Mouse (Mus musculus) C2C12 (cell line): ENCODE data around the gene Lyg1. TPM values are rescaled to one million over a fixed set of nuclear protein-coding genes. Genes with fewer than 3 reads are reported as not detected.

Experiments used
- H3K27me3 ChIP-seq: one replicate; pipeline ENCODE4 v1.6.1; 2011; ENCODE audit not compliant: control insufficient read depth, insufficient read depth, insufficient read length
- H3K36me3 ChIP-seq: one replicate; pipeline ENCODE4 v1.6.1; 2011; ENCODE audit not compliant: control insufficient read depth, insufficient read depth
- H3K4me3 ChIP-seq: one replicate; pipeline ENCODE4 v1.5.1; 2011; ENCODE audit warnings: mild to moderate bottlenecking, control low read depth; ENCODE audit not compliant: poor library complexity, insufficient read depth, severe bottlenecking
- H3K79me2 ChIP-seq: one replicate; pipeline ENCODE4 v1.6.1; 2011; ENCODE audit not compliant: control insufficient read depth, insufficient read depth
- H3K79me3 ChIP-seq: one replicate; pipeline ENCODE4 v1.6.1; 2011; ENCODE audit warnings: low read depth, control low read depth
- H3ac ChIP-seq: one replicate; pipeline ENCODE3; 2011; ENCODE audit warnings: low read depth; ENCODE audit not compliant: control insufficient read depth, insufficient read length
- CEBPB ChIP-seq: IDR thresholded peaks from one replicate; pipeline ENCODE4 v1.6.1; 2011; ENCODE audit warnings: low read depth, mild to moderate bottlenecking, control low read depth, moderate library complexity
- CTCF ChIP-seq: IDR thresholded peaks from one replicate; pipeline ENCODE4 v1.5.1; 2011; ENCODE audit not compliant: control insufficient read depth, insufficient read depth, insufficient read length
- FOSL1 ChIP-seq: IDR thresholded peaks from one replicate; pipeline ENCODE4 v1.8.0; 2011; ENCODE audit warnings: mild to moderate bottlenecking, low read length; ENCODE audit not compliant: poor library complexity, insufficient read depth, severe bottlenecking
- MAX ChIP-seq: IDR thresholded peaks from one replicate; pipeline ENCODE4 v1.6.1; 2011; ENCODE audit warnings: mild to moderate bottlenecking, control low read depth
- MYOD1 ChIP-seq: IDR thresholded peaks from one replicate; pipeline ENCODE4 v1.6.1; 2011; ENCODE audit warnings: low read depth; ENCODE audit not compliant: control insufficient read depth, insufficient read length
- MYOG ChIP-seq: IDR thresholded peaks from one replicate; pipeline ENCODE4 v1.6.1; 2011; ENCODE audit not compliant: control insufficient read depth, insufficient read length; ENCODE audit errors: extremely low read depth
- USF1 ChIP-seq: IDR thresholded peaks from one replicate; pipeline ENCODE4 v1.6.1; 2011; ENCODE audit warnings: low read depth, mild to moderate bottlenecking, control low read depth, moderate library complexity
- polyA plus RNA-seq: library from polyadenylated mRNA; unstranded; fragments of >200 nt; fragmentation: generic; extraction: Trizol; gene quantifications from one replicate; pipeline ENCODE4 v1.2.1, GENCODE M21; 2012; ENCODE audit warnings: missing spikeins

The Lyg1 gene
- polyA plus RNA-seq, 1 experiment: not detected

DNA sequence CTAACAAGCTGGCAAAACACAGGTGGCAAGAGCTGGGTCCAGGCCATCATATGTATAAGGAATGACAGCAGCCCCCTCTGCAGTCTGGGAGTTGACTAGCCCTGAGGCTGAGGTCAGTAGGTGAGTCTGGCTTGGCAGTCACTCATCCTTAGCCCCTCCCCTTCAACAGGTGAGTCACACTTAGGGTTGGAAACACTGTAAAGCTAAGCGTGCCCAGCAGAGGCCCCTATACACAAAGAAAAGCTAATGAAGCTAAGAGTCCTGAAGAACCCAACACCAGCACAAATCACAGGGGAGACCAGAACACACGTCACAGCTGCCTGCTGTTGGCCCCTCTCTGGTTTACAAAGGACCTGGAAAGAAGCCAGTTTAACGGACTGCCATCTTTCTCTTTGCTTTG lies 25.8 kb downstream of the Lyg1 start:
- H3K36me3 ChIP-seq: no peaks in the 10 kb centered on the region
- TF ChIP-seq FOSL1 (no peak), MYOD1 (no peak), USF1 (no peak), MAX (no peak), MYOG (no peak), CEBPB (no peak), CTCF (no peak)

DNA sequence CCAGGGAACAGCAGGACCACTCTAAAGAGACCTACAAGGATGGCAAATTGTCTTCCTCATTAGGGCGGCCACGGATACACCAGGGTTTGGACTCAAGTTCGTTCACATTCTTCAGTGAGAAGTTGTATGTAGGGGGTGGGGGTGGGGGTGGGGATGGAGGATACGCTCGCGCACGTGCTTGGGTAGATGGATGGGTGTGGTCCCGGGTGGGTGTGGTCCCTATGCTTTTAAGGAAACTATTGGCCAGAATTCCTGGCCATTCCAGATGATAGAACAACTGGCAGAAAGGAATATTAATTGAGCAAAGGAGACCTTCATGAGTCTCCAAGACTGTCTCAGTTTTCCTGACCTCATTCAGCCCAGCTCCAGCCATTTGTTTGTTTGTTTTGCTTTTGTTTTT lies 31.6 kb downstream of the Lyg1 start:
- H3K79me3 ChIP-seq: no peaks in the 10 kb centered on the region
- H3K79me2 ChIP-seq: no peaks in the 10 kb centered on the region
- H3K4me3 ChIP-seq: no peak overlapping the region
- peaks cover 9% of the 10 kb centered on the region for H3K27me3 ChIP-seq
- no peak overlapping the region for H3ac ChIP-seq
- TF ChIP-seq FOSL1 (no peak), MYOG (no peak), MYOD1 (no peak), CEBPB (no peak), MAX (no peak), USF1 (no peak), CTCF (no peak)
- no peaks in the 10 kb centered on the region for H3K36me3 ChIP-seq

More for the DNA sequence above, 25.8 kb downstream of the Lyg1 start:
- Histone ChIP-seq H3ac (no peak overlapping the region), H3K4me3 (no peak overlapping the region), H3K79me3 (no peaks in the 10 kb centered on the region), H3K79me2 (no peaks in the 10 kb centered on the region), H3K27me3 (no peaks in the 10 kb centered on the region)

DNA sequence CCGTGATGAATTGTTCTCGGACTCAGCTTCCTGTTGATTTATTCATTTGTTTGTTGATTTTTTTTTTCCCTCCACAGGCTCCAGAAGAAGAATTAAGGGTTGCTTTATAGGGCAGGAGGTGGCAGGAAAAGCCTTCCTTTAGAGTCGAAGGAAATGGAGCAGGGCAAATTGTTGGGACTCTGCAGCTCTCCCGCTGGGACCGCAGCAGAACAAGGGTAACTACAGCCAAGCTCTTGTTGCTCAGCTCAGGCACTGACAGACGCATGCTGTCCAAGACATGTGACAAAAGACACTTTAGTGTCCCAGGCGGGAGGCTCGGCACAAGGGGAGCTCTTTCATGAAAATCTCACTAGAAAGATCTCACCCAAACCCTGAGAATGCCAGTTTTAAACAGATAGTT lies 35.0 kb downstream of the Lyg1 start:
- Histone ChIP-seq H3K27me3 (peaks cover 9% of the 10 kb centered on the region), H3K36me3 (no peaks in the 10 kb centered on the region), H3K4me3 (no peak overlapping the region), H3K79me3 (no peaks in the 10 kb centered on the region), H3K79me2 (no peaks in the 10 kb centered on the region), H3ac (no peak overlapping the region)
- TF ChIP-seq MYOG (no peak), MYOD1 (no peak), CTCF (no peak), FOSL1 (no peak), MAX (no peak), USF1 (no peak), CEBPB (no peak)

DNA sequence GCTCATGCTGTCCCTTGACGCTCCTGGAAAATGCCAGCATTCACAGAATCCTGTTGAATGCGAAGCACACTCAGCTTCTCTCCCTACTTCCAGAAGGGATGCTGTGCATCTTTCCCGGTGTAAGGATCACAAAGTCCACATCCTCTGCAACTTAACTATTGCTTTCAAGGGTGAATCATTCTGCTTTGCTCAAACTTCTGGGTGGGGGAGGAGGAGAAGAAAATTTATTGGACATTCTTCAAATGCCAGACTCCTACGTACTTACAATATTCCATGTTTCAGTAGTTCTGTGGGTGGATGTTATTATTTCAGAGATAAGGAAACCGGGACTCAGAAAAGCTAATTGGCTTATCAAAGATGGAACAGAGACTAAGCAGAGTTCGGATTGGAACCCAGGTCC lies 39.5 kb downstream of the Lyg1 start:
- no peaks in the 10 kb centered on the region for H3K36me3 ChIP-seq
- no peak for TF ChIP-seq MAX
- no peak for TF ChIP-seq USF1
- TF ChIP-seq CTCF: no peak
- no peak for TF ChIP-seq FOSL1
- no peak for TF ChIP-seq MYOG
- no peak for TF ChIP-seq CEBPB
- TF ChIP-seq MYOD1: no peak
- no peak overlapping the region for H3ac ChIP-seq
- no peak overlapping the region for H3K4me3 ChIP-seq
- peaks cover 22% of the 10 kb centered on the region for H3K27me3 ChIP-seq
- H3K79me2 ChIP-seq: no peaks in the 10 kb centered on the region
- no peaks in the 10 kb centered on the region for H3K79me3 ChIP-seq

DNA sequence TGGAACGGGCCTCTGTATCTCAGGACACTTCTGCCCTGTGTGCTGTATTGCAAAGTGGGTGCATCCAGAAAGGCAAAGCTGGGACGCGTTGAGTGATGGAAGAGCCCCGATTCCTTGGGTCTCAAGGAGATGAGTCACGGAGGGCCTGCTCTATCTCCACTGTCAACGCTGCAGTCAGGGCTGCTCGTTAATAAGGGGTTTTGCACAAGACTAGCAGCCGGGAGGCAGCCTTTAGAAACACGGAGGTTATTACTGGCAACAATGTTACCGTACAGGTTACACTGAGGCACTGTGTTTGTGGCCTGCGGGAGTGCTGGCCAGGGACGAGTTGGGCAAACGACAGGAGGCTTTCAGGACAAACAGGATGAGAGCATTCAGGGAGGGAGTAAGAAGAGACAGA lies 39.9 kb downstream of the Lyg1 start:
- no peak overlapping the region for H3K4me3 ChIP-seq
- TF ChIP-seq FOSL1 (no peak), MYOD1 (no peak)
- no peaks in the 10 kb centered on the region for H3K79me2 ChIP-seq
- H3K79me3 ChIP-seq: no peaks in the 10 kb centered on the region
- peaks cover 24% of the 10 kb centered on the region for H3K27me3 ChIP-seq
- no peaks in the 10 kb centered on the region for H3K36me3 ChIP-seq
- no peak overlapping the region for H3ac ChIP-seq

DNA sequence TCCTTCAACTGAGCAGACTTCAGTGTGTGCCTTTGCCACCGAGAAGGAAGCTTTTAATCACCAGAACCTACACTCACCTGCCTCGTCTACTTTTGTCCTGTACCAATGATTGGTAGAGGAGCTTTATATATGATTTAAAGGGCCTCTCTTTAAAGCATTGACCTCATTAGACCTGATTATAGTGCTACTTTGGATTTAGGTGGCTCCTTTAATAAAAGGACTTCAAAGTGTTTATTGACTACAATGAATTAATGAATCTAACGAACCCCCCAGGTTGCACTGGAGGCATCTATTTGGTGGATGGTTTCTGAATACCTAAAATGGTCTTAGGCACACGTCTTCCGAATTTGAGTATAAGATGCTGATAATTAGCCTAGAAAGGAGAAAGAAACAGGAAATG lies 41.2 kb downstream of the Lyg1 start, which contains the start of gene Lyg2:
TSS of gene Lyg2 (minus strand) at position 101 of the 400 bp plus-strand sequence.
- Histone ChIP-seq H3K79me3 (no peaks in the 10 kb centered on the region), H3K27me3 (peaks cover 18% of the 10 kb centered on the region), H3ac (no peak within 1 kb of the TSS), H3K36me3 (no peaks in the 10 kb centered on the region), H3K4me3 (no peak within 1 kb of the TSS), H3K79me2 (no peaks in the 10 kb centered on the region)
- TF ChIP-seq MAX (no peak), USF1 (no peak), MYOG (no peak), CEBPB (no peak), CTCF (no peak), FOSL1 (no peak), MYOD1 (no peak)
